Mouse (Mus musculus): ENCODE measurements around the gene Cnfn.
"Not testable (repeated sequence)": the region's sequence is repeated elsewhere in the genome, so short reads cannot be mapped to it uniquely, and the experiment has no call there.

Gene Cnfn

DNA sequence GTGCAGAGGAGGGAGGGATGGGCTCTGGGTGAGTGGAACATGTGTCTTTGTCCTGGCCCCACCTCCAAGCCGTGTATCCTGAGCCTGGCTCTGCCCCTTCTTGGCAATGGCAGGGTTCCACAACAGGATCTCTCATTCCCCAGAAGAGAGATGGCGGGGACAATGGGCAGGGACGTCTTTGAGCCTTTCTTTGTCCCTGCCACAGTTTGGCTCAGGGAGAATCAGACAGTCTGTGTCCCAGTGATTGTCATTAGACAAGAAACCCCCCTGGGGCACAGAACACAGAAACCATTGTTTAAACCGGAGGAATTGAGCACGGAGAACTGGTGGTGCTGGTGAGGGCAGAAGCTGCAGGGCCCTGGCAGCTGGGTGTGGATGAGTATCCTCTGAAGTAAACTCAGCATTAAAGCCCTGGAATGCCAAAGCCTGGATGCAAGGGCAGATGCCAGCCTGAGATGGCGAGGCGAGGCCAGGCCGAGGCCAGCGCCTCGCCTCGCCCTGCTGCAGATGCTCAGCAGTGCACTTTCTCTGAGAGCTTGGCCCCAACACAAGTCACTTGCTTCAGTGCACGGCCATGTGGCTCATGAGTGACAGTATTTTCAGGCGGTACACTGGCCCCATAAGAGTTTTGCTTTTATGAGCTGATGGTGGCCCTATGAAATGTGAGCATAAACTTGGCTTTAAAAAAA lies 3.4 kb downstream of the Cnfn start:
- DNase-seq (ENCODE audit: low spot score) = peak; percentile 55

DNA sequence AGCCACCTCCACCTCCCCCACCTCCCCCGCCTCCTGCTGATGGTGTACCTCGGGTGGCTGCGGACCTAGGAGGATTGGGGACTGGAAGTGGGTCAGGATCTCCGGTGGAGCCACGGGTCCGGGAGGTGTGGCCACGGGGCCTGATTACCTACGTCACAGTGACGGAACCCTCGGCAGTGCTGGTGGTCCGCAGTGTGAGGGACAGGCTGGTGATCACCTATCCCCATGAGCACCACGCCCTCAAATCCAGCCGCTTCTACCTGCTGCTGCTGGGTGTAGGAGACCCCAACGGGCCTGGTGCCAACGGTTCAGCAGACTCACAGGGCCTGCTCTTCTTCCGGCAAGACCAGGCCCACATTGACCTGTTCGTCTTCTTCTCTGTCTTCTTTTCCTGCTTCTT lies 5.9 kb downstream of the Cnfn start:
- DNase-seq (ENCODE audit: low spot score) = no peak

DNA sequence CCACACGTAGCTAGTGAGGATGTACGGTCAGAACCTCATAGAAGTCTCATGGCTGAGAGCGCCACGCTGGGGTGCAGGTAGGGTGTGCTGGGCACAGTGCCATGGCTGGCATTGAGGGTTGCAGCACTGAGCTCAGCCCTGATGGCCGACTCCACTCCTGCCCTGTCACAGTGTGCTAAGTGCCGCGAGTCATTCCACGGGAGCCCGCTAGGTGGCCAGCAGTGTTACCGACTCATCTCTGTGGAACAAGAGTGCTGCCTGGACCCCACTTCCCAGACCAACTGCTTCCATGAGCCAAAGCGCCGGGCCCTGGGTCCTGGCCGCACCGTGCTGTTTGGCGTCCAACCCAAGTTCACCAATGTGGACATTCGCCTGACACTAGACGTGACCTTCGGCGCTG lies 6.4 kb downstream of the Cnfn start:
- DNase-seq (ENCODE audit: low spot score) = no peak

DNA sequence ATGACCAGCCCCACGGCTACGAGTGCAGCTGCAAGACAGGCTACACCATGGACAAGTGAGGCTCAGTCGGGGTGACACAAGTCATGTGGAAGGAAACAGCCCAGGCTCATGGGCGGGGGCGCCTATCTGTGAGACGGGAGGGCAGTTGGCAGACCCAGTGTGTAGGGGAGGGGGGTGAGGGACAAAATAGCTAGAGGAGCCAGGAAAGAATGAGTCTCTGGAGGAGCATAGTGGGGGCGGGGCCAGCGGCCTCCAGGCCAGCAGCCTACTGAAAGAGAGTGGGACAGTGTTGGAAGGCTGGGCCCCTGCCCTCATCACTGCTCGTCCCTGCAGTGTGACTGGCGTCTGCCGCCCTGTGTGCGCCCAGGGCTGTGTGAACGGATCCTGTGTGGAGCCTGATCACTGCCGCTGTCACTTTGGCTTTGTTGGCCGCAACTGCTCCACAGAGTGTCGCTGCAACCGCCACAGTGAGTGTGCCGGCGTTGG lies 10.8 kb downstream of the Cnfn start:
- DNase-seq (ENCODE audit: low spot score) = peak; percentile 42

DNA sequence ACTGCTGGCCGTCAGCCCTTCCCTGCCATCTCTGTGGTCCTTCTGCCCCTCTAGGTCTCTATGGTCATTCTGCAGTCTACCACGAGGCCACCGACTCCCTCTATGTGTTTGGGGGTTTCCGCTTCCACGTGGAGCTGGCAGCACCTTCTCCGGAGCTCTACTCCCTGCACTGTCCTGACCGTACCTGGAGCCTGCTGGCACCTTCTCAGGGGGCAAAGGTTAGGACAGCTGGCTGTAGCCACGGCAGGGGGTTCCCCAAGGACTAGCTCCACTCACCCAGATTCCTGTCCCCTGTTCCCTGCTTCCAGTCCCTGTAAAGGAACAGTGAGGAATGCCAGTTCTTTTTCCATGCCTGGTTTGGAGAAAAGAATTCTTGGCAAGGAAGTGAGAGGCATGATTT lies 20.7 kb downstream of the Cnfn start:
- no peak for DNase-seq (ENCODE audit: low spot score)

DNA sequence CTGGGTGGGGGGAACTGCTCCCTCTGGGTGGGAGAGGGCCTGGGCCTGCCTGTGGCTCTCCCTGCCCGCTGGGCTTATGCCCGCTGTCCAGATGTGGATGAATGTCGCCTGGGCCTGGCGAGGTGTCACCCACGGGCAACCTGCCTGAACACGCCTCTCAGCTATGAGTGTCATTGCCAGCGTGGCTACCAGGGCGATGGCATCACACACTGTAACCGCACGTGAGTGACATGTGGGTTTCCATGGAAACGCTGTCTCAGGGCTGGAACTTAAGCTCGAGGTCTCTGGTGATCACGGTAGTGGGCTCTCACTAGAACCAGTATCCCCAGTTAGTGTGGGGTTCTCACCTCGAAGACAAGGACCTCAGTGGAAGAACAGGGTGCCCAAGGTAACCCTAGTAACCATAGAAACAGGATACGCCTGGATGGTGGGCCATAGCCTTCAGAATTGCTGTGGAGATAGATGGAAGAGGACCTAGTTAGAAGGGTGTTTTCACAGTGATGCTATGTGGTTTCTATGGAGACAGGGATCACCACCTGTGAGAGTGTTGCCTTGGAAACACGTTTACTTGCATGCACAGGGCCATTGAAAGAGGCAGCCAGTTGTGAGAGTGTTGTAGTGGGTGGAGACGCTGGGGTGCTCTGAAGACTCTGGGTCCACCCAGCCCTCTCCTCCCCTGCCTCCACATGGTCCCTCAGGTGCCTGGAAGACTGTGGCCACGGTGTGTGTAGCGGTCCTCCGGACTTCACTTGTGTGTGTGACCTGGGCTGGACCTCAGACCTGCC lies 28.3 kb downstream of the Cnfn start:
- DNase-seq (ENCODE audit: low spot score) = no peak

- DNase-seq (ENCODE audit: low spot score) = no peak
Measured at GRCm38 (mm10) chr7:25339329-25339728, 30.2 kb downstream of the Cnfn start.

- DNase-seq (ENCODE audit: low spot score) = no peak
Measured at GRCm38 (mm10) chr7:25334472-25334871, 35.1 kb downstream of the Cnfn start.

DNA sequence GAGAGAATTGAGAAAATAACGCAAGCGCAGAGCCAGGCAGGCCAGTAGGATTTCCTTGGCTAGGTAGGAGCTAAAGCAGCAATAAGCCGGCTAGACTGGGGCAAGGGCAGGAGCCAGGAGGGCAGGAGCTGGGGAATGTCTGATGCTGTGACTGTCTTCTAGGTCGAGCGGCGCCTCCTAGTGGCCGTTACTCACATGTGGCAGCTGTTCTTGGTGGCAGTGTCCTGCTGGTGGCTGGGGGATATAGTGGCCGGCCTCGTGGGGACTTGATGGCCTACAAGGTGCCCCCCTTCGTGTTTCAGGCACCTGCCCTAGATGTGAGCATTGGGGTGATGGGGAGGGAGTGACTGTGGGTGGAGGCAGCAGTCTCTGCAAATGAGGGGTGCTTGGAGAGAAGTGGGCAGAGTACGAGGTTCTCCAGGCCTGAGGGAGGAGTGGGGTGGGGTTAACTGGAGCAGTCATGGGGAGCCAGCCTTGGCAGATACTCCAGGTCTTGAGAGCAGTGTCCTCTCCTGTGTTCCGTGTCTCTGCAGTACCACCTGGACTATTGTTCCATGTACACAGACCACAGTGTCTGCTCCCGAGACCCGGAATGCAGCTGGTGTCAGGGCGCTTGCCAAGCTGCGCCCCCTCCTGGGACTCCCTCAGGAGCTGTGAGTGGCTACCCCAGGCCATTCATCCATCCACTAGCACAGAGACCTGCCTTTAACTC lies 35.8 kb downstream of the Cnfn start:
- DNase-seq (ENCODE audit: low spot score) = peak; percentile 88

GRCm38 (mm10) chr7:25326233-25326632 lies 43.3 kb downstream of the Cnfn start:
- DNase-seq (ENCODE audit: low spot score) = no peak

DNA sequence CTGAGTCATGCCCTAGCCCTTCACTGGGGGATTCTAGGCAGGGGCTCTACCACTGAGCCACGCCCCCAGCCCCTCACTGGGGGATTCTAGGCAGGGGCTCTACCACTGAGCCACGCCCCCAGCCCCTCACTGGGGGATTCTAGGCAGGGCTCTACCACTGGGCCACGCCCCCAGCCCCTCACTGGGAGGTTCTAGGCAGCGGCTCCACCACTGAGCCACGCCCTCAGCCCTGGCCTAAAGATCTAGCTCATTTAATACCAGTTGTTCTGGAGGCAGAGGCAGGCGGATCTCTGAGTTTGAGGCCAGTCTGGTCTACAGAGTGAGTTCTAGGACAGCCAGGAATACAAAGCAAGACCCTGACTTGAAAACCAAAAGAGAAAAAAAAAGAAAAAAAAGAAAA lies 44.1 kb downstream of the Cnfn start:
- DNase-seq (ENCODE audit: low spot score) = not testable (repeated sequence)

GRCm38 (mm10) chr7:25323219-25323618 lies 46.3 kb downstream of the Cnfn start:
- DNase-seq (ENCODE audit: low spot score) = no peak

DNA sequence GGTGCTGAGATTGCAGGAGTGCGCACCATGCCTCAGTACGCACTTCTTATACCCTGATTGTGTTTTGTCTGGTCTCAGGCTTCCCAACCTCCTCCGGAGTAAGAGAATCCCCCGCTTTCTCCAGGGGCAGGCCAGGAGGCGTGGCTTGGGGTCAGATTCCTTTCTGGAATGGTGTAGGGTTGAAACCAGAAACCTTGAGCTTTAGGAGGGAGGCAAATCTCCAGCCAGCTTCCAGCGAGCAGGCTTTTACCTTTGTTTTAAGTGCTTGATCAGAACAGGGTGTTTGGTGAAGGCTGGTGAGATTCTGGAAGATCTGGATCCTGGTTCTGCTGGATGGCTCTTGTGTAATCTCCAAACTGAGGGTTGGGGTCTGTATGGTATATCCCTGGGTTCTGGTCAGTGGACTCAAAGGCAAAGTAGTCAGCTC lies 47.5 kb downstream of the Cnfn start:
- DNase-seq (ENCODE audit: low spot score) = peak; percentile 93
